Mouse (Mus musculus) small intestine, adult 2 months (tissue): Measurements from ENCODE around the gene Gm45753. TPM values are rescaled to one million over a fixed set of nuclear protein-coding genes. Genes with fewer than 3 reads are reported as not detected.

Experiments used
- H3K27ac ChIP-seq: fragments of 200-500 bp; 2 replicates; pipeline ENCODE4 v1.5.1; 2012; ENCODE audit warnings: low read depth, low read length, control low read depth, inconsistent platforms; ENCODE audit not compliant: insufficient read depth
- H3K27me3 ChIP-seq: fragments of 200-500 bp; 2 replicates; pipeline ENCODE4 v1.6.1; 2012; ENCODE audit warnings: mild to moderate bottlenecking, moderate library complexity, low read length, inconsistent platforms; ENCODE audit not compliant: control insufficient read depth, insufficient read depth
- H3K36me3 ChIP-seq: fragments of 200-500 bp; 2 replicates; pipeline ENCODE4 v1.6.1; 2012; ENCODE audit warnings: mild to moderate bottlenecking, low read length, control low read depth, inconsistent platforms; ENCODE audit not compliant: control insufficient read depth, insufficient read depth
- H3K4me1 ChIP-seq: fragments of 200-500 bp; 2 replicates; pipeline ENCODE4 v1.6.1; 2012; ENCODE audit warnings: low read length, inconsistent platforms, mixed read lengths; ENCODE audit not compliant: control insufficient read depth, insufficient read depth, insufficient read length
- H3K4me3 ChIP-seq: fragments of 200-500 bp; 2 replicates; pipeline ENCODE4 v1.5.1; 2012; ENCODE audit warnings: low read depth, mild to moderate bottlenecking, control low read depth, inconsistent platforms, low read length, moderate library complexity
- CTCF ChIP-seq: fragments of 200-500 bp; IDR thresholded peaks from 2 replicates; pipeline ENCODE4 v1.5.1; 2012; ENCODE audit warnings: low read depth, mild to moderate bottlenecking, control low read depth, inconsistent platforms, low read length, moderate library complexity, mixed read lengths; ENCODE audit not compliant: insufficient replicate concordance, insufficient read length; ENCODE audit errors: extremely low read depth
- POLR2A ChIP-seq: fragments of 200-500 bp; IDR thresholded peaks from 2 replicates; pipeline ENCODE4 v1.6.1; 2012; ENCODE audit warnings: low read depth, mild to moderate bottlenecking, control low read depth, inconsistent platforms, low read length, moderate library complexity
- WGBS: fragments of 180-500 bp; shearing (Covaris S2); methylation state at CpG from one replicate; pipeline ENCODE4 v1.1.7; 2018; 5-methylcytosine and 5-hydroxymethylcytosine counted together
- polyA plus RNA-seq: library from polyadenylated mRNA; depleted of rRNA; stranded (reverse); fragments of >200 nt; gene quantifications from 2 replicates; pipeline ENCODE4 v1.2.3, GENCODE M21; 2012

Gene Gm45753
- polyA plus RNA-seq, 1 experiment, result not detected

DNA sequence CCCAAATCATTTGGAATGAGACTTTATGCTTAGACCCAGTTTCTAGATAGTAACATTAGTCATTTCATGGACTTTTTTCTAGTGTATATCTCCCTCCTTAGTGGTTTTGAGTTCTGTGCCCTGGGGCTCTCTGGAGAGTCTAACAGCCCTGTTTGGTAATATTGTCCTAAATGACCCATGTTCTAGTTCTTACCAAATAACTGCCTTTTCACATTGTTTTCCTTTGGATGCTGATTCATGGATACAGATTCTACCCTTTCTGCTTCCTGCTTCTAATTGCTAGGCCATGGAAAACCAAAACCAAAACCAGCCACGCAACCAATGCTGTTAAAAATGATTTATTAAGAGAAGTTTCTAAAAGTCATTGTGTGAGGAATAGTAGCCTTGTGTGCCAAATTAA lies 2.8 kb downstream of the Gm45753 start:
- no peaks in the 10 kb centered on the region for H3K4me1 ChIP-seq
- TF ChIP-seq POLR2A, result no peak
- TF ChIP-seq CTCF, result no peak
- H3K36me3 ChIP-seq, result peaks cover 42% of the 10 kb centered on the region
- H3K27ac ChIP-seq, result no peak overlapping the region
- H3K4me3 ChIP-seq, result no peak overlapping the region
- 84% methylated on average over 1 of the region's 1 CpGs for WGBS
- no peaks in the 10 kb centered on the region for H3K27me3 ChIP-seq

DNA sequence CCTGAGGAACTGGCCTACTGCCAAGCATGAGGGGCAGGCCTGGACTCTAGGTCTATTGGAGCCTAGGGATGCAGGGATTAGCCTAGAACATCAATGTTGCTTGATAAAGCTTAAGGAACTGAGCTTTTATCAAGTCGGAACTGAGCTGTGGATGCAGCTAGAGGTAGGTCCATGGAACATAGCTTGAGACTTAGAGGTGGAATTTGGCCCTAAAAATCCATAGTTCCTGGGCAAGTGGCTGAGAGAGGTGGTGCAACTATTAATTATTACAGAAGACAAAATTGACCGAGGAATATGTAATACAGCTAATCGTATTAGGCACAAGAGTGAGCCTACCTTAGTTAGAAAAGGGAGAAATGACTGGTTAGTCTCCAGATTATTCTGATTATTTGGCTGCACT lies 3.9 kb downstream of the Gm45753 start:
- H3K27me3 ChIP-seq, result no peaks in the 10 kb centered on the region
- H3K4me3 ChIP-seq, result no peak overlapping the region
- WGBS, result 85% methylated on average over 3 of the region's 3 CpGs
- TF ChIP-seq POLR2A (no peak), CTCF (no peak)
- H3K27ac ChIP-seq, result no peak overlapping the region
- H3K4me1 ChIP-seq, result no peaks in the 10 kb centered on the region
- peaks cover 32% of the 10 kb centered on the region for H3K36me3 ChIP-seq

DNA sequence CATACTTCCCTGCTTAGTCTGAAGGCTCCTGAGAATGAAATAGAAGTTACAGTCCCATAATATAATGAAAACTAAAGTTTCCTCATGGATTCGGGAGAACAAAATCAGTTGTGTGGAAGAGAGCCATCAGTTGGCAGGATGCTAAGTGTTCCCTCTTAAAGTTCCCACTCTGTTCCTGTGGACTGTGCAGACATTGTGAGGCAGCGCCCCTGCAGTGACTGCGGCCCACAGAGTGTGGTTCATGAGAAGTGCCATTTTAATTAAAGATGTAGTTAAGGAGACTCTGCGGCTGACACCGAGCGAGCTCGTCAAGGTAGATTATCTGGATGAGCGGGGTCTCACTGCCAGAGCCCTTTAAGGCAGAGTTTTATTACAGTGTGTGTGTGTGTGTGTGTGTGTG lies 5.9 kb downstream of the Gm45753 start:
- Histone ChIP-seq H3K4me1 (no peaks in the 10 kb centered on the region), H3K27me3 (no peaks in the 10 kb centered on the region), H3K36me3 (peaks cover 18% of the 10 kb centered on the region), H3K4me3 (no peak overlapping the region), H3K27ac (no peak overlapping the region)
- WGBS, result 84% methylated on average over 8 of the region's 8 CpGs
- TF ChIP-seq POLR2A (no peak), CTCF (no peak)

DNA sequence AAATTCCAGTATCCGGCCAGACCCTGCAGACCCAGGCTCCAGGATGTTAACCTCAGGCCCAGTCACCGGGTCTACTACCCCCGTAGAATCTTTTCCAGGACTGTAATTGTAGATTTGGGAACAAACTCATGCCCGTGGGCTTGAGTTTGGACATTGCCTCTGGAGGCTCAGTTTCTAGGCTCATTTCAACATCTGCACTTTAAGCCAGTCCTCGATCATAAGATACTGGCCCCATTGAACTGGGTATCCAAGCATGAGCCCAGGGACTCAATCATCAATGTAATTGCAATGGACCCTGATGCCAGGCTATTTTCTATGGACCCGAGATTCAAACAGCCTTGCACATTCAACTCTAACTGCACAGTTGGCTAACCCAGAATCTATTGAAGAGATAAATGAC lies 13.0 kb downstream of the Gm45753 start:
- WGBS, result 91% methylated on average over 6 of the region's 6 CpGs
- Histone ChIP-seq H3K4me3 (no peak overlapping the region), H3K36me3 (no peaks in the 10 kb centered on the region), H3K27ac (no peak overlapping the region), H3K4me1 (no peaks in the 10 kb centered on the region), H3K27me3 (no peaks in the 10 kb centered on the region)
- TF ChIP-seq CTCF, result no peak
- TF ChIP-seq POLR2A, result no peak

DNA sequence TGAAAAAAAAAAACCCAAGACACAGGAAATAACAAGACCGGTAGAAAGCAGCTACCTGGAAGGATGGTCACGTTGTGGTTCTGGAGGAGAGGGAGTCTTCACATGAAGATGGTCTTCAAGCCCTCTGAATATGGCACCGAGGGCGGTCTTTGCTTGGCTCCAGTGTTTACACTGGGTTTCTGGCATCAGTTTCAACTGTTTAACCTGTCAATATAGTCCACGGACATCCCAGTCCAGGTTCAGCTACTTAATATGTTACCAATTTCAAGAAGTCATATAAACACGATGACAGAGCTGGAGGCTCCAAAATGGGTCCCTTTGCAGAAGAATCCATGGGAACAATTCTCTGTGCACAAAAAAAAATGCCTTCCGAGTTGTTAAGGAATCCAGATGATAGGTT lies 13.6 kb downstream of the Gm45753 start, which contains the start of gene Klkb1:
TSS of gene Klkb1 (minus strand) at position 173 of the 400 bp plus-strand sequence.
- no peak for TF ChIP-seq POLR2A
- TF ChIP-seq CTCF, result no peak
- H3K36me3 ChIP-seq, result no peaks in the 10 kb centered on the region
- H3K4me3 ChIP-seq, result no peak within 1 kb of the TSS
- 59% methylated on average over 7 of the region's 7 CpGs for WGBS
- H3K27me3 ChIP-seq, result no peaks in the 10 kb centered on the region
- H3K4me1 ChIP-seq, result no peaks in the 10 kb centered on the region
- no peak within 1 kb of the TSS for H3K27ac ChIP-seq

DNA sequence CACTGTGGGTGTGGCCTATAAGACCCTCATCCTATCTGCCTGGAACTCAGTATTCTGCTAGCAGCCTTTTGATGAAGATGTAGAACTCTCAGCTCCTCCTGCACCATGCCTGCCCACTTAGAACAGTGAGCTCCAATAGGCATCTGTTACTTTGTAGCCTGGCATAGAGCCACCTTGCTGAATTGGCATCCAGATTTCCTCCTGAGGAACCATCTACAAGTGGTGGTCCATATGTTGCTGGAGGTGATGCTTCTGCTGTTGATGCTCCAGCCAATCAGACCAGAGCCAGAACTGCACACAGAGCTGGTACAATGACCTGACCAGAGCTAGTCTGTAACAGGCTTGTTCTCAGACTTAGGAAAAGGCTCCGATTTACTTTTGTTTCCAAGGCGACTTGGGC lies 16.5 kb downstream of the Gm45753 start:
- 86% methylated on average over 2 of the region's 2 CpGs for WGBS

DNA sequence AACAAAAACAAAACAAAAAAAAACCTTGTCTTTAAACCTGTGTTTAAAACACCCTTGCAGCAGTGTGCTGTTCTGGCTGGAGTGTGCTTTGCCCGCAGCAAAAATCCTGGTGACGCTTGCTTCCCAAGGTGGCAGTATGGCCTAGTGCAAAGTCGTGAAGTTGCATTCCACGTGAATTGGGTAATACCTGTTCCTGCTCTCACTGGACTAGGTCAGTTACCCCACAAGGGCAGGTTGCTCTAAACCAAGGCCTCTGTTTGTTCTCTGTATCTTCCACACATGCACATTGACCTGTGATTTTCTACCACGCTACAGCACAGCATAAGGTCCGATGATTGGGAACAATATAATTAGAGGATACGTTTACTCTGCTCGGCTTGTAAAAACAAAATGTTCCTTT lies 26.6 kb downstream of the Gm45753 start:
- Histone ChIP-seq H3K4me3 (no peak overlapping the region), H3K27ac (no peak overlapping the region), H3K27me3 (no peaks in the 10 kb centered on the region), H3K4me1 (peaks cover 4% of the 10 kb centered on the region; the same call in 1 of the 2 replicates), H3K36me3 (no peaks in the 10 kb centered on the region)
- WGBS, result 36% methylated on average over 8 of the region's 8 CpGs
- TF ChIP-seq CTCF (no peak), POLR2A (no peak)

More for the DNA sequence above, 16.5 kb downstream of the Gm45753 start:
- Histone ChIP-seq H3K27ac (no peak overlapping the region), H3K36me3 (no peaks in the 10 kb centered on the region), H3K4me1 (no peaks in the 10 kb centered on the region), H3K27me3 (no peaks in the 10 kb centered on the region), H3K4me3 (no peak overlapping the region)
- TF ChIP-seq POLR2A, result no peak
- no peak for TF ChIP-seq CTCF

DNA sequence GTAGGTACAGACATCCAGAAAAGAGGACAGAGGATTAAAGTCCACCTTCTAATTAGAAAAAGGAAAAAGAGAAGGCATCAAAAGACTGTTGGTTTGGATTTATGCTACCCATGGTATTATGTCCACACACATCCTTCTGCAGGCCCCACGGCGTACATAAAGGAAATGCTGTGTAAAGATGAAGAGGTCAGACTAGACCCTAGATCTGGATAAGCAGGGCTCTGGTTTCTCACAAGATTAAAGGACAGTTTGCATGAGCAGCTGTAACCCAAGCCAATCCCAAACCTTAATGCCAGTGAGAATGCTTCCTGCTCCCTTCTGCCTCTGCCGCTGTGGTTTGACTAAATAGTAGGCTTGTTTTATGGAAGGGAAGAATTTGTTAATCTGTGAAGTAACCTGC lies 30.8 kb downstream of the Gm45753 start:
- Histone ChIP-seq H3K27me3 (no peaks in the 10 kb centered on the region), H3K4me1 (peaks cover under 1% of the 10 kb centered on the region; the same call in 1 of the 2 replicates), H3K4me3 (no peak overlapping the region), H3K27ac (no peak overlapping the region), H3K36me3 (no peaks in the 10 kb centered on the region)
- no peak for TF ChIP-seq POLR2A
- TF ChIP-seq CTCF, result no peak
- WGBS, result 79% methylated on average over 3 of the region's 3 CpGs
